Mouse (Mus musculus): Measurements from ENCODE around the gene Utrn. TPM values are rescaled to one million over a fixed set of nuclear protein-coding genes. Genes with fewer than 3 reads are reported as not detected.

Gene Utrn
- polyA plus RNA-seq, 1 experiment from 2014 or later, result 23.6 TPM

GRCm38 (mm10) chr10:12717381-12717780, 151.8 kb downstream of the Utrn start:
- no peak overlapping the region for H3K27ac ChIP-seq
- no peak for ATAC-seq
- H3K36me3 ChIP-seq, result peaks cover 5% of the 10 kb centered on the region; the same call in 1 of the 2 replicates
- no peaks in the 10 kb centered on the region for H3K27me3 ChIP-seq
- no peak overlapping the region for H3K9ac ChIP-seq (replicated peaks)
- no peaks in the 10 kb centered on the region for H3K9me3 ChIP-seq
- H3K4me3 ChIP-seq (replicated peaks), result no peak overlapping the region
- 90% methylated on average over 3 of the region's 3 CpGs for WGBS
- no peak overlapping the region for H3K4me2 ChIP-seq (replicated peaks)
- H3K4me1 ChIP-seq (replicated peaks), result no peaks in the 10 kb centered on the region

DNA sequence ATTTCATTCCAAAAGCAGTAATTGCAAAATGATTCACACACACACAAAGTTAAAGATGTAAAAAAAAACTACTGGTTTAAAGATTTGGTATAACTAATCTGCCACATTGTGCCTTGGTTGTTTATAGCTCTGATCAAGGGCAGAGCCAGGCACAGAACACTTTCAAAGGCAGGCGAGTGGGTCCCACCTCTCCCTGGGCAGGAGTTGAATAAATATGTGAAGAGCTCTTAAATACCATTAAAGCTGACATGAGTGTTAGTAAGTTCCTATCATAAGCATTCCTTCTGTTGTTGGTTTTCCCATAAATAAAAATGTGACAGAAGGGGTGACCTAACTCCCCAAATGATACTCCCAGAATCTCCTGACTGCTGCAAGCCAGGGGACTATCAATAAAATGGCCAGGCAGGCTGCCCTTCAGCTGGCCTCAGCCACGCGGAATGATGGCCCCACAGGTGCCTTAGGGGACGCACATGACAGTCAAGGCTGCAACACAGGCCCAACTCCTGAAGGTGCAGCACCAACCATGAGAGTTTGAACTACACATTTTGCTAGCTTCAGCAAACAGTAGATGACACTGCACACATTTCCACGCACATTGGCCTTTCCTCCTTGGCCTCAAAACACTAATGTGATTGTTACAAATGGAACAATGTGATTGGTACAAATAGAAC, 152.4 kb downstream of the Utrn start:
- WGBS, result 90% methylated on average over 5 of the region's 5 CpGs
- Histone ChIP-seq H3K36me3 (peaks cover 5% of the 10 kb centered on the region; the same call in 1 of the 2 replicates), H3K27me3 (no peaks in the 10 kb centered on the region), H3K9ac (replicated peaks) (no peak overlapping the region), H3K27ac (no peak overlapping the region), H3K9me3 (no peaks in the 10 kb centered on the region), H3K4me3 (replicated peaks) (no peak overlapping the region), H3K4me1 (replicated peaks) (no peaks in the 10 kb centered on the region), H3K4me2 (replicated peaks) (no peak overlapping the region)
- ATAC-seq, result no peak

GRCm38 (mm10) chr10:12713236-12713855, 155.8 kb downstream of the Utrn start:
- Histone ChIP-seq H3K9me3 (no peaks in the 10 kb centered on the region), H3K4me1 (replicated peaks) (no peaks in the 10 kb centered on the region), H3K9ac (replicated peaks) (no peak overlapping the region), H3K4me2 (replicated peaks) (no peak overlapping the region), H3K27ac (no peak overlapping the region), H3K4me3 (replicated peaks) (no peak overlapping the region), H3K27me3 (no peaks in the 10 kb centered on the region), H3K36me3 (peaks cover 5% of the 10 kb centered on the region; the same call in 1 of the 2 replicates)
- 95% methylated on average over 14 of the region's 14 CpGs for WGBS
- no peak for ATAC-seq

DNA sequence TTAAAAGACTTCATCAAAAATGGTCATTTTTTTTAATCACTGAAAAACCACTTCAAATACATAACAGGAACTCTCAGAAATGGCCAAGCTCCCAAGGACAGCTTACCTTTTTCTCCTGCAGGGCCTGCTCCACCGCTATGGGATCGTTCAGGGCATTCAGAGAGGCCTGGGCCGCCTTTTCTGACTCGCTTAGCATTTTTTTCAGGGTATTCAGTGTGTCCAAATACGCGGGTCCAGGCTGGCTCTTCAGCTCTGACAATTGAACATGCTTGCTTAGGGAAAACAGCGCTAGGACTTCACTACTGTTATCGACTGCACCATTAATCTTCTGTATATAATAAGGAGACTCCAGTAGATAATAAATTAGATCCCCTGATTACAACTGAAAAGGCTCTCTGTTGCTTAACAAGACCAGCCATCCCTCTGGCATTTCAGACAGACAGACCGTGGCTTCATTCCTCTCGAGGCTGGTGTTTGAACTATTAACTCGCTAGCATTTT, 157.8 kb downstream of the Utrn start:
- ATAC-seq, result no peak
- Histone ChIP-seq H3K4me2 (replicated peaks) (no peak overlapping the region), H3K4me3 (replicated peaks) (no peak overlapping the region), H3K27ac (no peak overlapping the region), H3K9ac (replicated peaks) (no peak overlapping the region), H3K27me3 (no peaks in the 10 kb centered on the region), H3K4me1 (replicated peaks) (no peaks in the 10 kb centered on the region), H3K9me3 (no peaks in the 10 kb centered on the region), H3K36me3 (peaks cover 5% of the 10 kb centered on the region; the same call in 1 of the 2 replicates)
- WGBS, result 69% methylated on average over 11 of the region's 11 CpGs

- H3K27ac ChIP-seq, result no peak overlapping the region
- WGBS, result 91% methylated on average over 2 of the region's 2 CpGs
- H3K27me3 ChIP-seq, result no peaks in the 10 kb centered on the region
- no peak overlapping the region for H3K4me2 ChIP-seq (replicated peaks)
- no peak overlapping the region for H3K4me3 ChIP-seq (replicated peaks)
- no peaks in the 10 kb centered on the region for H3K36me3 ChIP-seq
- no peaks in the 10 kb centered on the region for H3K4me1 ChIP-seq (replicated peaks)
- no peak overlapping the region for H3K9ac ChIP-seq (replicated peaks)
- no peak for ATAC-seq
- no peaks in the 10 kb centered on the region for H3K9me3 ChIP-seq
These were observed 162.6 kb downstream of the Utrn start for GRCm38 (mm10) chr10:12706516-12706915.

GRCm38 (mm10) chr10:12705990-12706389, 163.2 kb downstream of the Utrn start:
- Histone ChIP-seq H3K4me2 (replicated peaks) (no peak overlapping the region), H3K9ac (replicated peaks) (no peak overlapping the region), H3K4me1 (replicated peaks) (no peaks in the 10 kb centered on the region), H3K36me3 (no peaks in the 10 kb centered on the region), H3K4me3 (replicated peaks) (no peak overlapping the region), H3K27me3 (no peaks in the 10 kb centered on the region), H3K9me3 (no peaks in the 10 kb centered on the region), H3K27ac (no peak overlapping the region)
- 81% methylated on average over 1 of the region's 1 CpGs for WGBS
- ATAC-seq, result no peak

GRCm38 (mm10) chr10:12704290-12704689, 164.9 kb downstream of the Utrn start:
- Histone ChIP-seq H3K4me3 (replicated peaks) (no peak overlapping the region), H3K27ac (no peak overlapping the region), H3K36me3 (no peaks in the 10 kb centered on the region), H3K9ac (replicated peaks) (no peak overlapping the region), H3K4me1 (replicated peaks) (no peaks in the 10 kb centered on the region), H3K27me3 (no peaks in the 10 kb centered on the region), H3K9me3 (no peaks in the 10 kb centered on the region), H3K4me2 (replicated peaks) (no peak overlapping the region)
- ATAC-seq, result no peak
- 62% methylated on average over 1 of the region's 1 CpGs for WGBS

DNA sequence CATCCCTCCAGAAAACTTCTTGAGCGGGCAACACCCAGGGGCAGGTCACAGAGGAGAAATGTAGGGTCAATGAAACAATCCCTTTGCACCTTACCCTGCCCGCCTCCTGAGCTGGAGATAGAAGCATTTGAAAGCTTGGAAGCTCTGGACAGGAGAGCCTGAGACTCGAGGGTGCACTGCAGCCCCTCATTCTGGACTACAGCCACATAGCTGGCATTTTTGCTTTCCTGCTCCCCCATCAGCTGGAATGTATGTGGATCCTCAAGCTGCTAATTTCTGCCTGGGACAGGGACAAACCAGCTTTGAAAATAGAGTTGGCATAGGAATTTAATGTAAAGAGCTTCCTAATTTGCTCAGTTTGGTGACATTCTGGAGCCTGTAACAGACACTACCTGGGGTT, 165.6 kb downstream of the Utrn start:
- no peaks in the 10 kb centered on the region for H3K27me3 ChIP-seq
- no peaks in the 10 kb centered on the region for H3K36me3 ChIP-seq
- H3K9me3 ChIP-seq, result no peaks in the 10 kb centered on the region
- no peak overlapping the region for H3K4me2 ChIP-seq (replicated peaks)
- H3K4me3 ChIP-seq (replicated peaks), result no peak overlapping the region
- 78% methylated on average over 3 of the region's 3 CpGs for WGBS
- H3K4me1 ChIP-seq (replicated peaks), result no peaks in the 10 kb centered on the region
- no peak for ATAC-seq
- no peak overlapping the region for H3K27ac ChIP-seq
- H3K9ac ChIP-seq (replicated peaks), result no peak overlapping the region

GRCm38 (mm10) chr10:12702140-12702539, 167.0 kb downstream of the Utrn start:
- H3K9me3 ChIP-seq, result no peaks in the 10 kb centered on the region
- H3K27ac ChIP-seq, result no peak overlapping the region
- no peak for ATAC-seq

GRCm38 (mm10) chr10:12701694-12702093, 167.5 kb downstream of the Utrn start:
- no peaks in the 10 kb centered on the region for H3K27me3 ChIP-seq
- no peak overlapping the region for H3K27ac ChIP-seq
- no peak for ATAC-seq
- H3K9me3 ChIP-seq, result no peaks in the 10 kb centered on the region
- H3K4me1 ChIP-seq (replicated peaks), result no peaks in the 10 kb centered on the region
- no peak overlapping the region for H3K9ac ChIP-seq (replicated peaks)
- H3K4me2 ChIP-seq (replicated peaks), result no peak overlapping the region
- H3K4me3 ChIP-seq (replicated peaks), result no peak overlapping the region
- H3K36me3 ChIP-seq, result no peaks in the 10 kb centered on the region
- 95% methylated on average over 7 of the region's 7 CpGs for WGBS

More at GRCm38 (mm10) chr10:12702140-12702539, 167.0 kb downstream of the Utrn start:
- Histone ChIP-seq H3K9ac (replicated peaks) (no peak overlapping the region), H3K4me3 (replicated peaks) (no peak overlapping the region), H3K4me2 (replicated peaks) (no peak overlapping the region), H3K27me3 (no peaks in the 10 kb centered on the region), H3K36me3 (no peaks in the 10 kb centered on the region), H3K4me1 (replicated peaks) (no peaks in the 10 kb centered on the region)
- WGBS, result 94% methylated on average over 4 of the region's 4 CpGs

- ATAC-seq, result no peak
- Histone ChIP-seq H3K4me3 (replicated peaks) (no peak overlapping the region), H3K9me3 (no peaks in the 10 kb centered on the region), H3K36me3 (no peaks in the 10 kb centered on the region), H3K9ac (replicated peaks) (no peak overlapping the region), H3K27me3 (no peaks in the 10 kb centered on the region), H3K4me2 (replicated peaks) (no peak overlapping the region), H3K4me1 (replicated peaks) (no peaks in the 10 kb centered on the region), H3K27ac (no peak overlapping the region)
- 78% methylated on average over 3 of the region's 3 CpGs for WGBS
These were observed 168.6 kb downstream of the Utrn start for GRCm38 (mm10) chr10:12700576-12700975.

DNA sequence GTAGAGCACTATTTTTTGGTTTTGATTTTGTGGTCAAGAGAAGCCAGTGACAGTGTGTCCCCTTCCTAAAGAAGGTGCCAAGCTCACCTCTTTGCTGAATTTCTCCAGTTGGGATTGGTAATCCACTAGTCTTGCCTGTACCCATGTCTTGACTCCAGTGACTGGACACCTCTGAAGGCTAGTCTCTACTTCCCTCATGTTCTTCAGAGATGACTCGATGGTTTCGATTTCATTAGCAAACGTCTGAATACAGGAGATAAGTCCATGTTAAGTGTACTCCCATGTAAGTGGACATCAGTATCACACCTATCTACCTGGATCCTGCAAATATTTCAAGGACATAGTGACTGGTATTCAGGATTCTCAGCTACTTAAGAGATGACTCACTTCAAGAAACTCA, 171.3 kb downstream of the Utrn start:
- no peak for ATAC-seq
- no peak overlapping the region for H3K9ac ChIP-seq (replicated peaks)
- no peak overlapping the region for H3K27ac ChIP-seq
- no peak overlapping the region for H3K4me3 ChIP-seq (replicated peaks)
- H3K4me1 ChIP-seq (replicated peaks), result no peaks in the 10 kb centered on the region
- H3K27me3 ChIP-seq, result no peaks in the 10 kb centered on the region
- no peak overlapping the region for H3K4me2 ChIP-seq (replicated peaks)
- no peaks in the 10 kb centered on the region for H3K9me3 ChIP-seq
- no peaks in the 10 kb centered on the region for H3K36me3 ChIP-seq
- WGBS, result 95% methylated on average over 3 of the region's 3 CpGs

Data from midbrain, embryonic 13.5 days (tissue).